Mouse (Mus musculus): ENCODE data around the gene Sema5a. TPM values are rescaled to one million over a fixed set of nuclear protein-coding genes. Genes with fewer than 3 reads are reported as not detected.

Sema5a gene
- polyA plus RNA-seq, 1 experiment from 2014 or later = 0.63 TPM

GRCm38 (mm10) chr15:32275020-32275419 lies 30.4 kb downstream of the Sema5a start:
- H3K36me3 ChIP-seq = no peaks in the 10 kb centered on the region
- H3K9me3 ChIP-seq (replicated peaks) = no peaks in the 10 kb centered on the region
- H3K27me3 ChIP-seq = no peaks in the 10 kb centered on the region
- H3K4me1 ChIP-seq (replicated peaks) = no peaks in the 10 kb centered on the region
- no peak overlapping the region for H3K9ac ChIP-seq
- ATAC-seq (ENCODE audit: low read depth) = no peak
- no peak overlapping the region for H3K27ac ChIP-seq
- 80% methylated on average over 5 of the region's 5 CpGs for WGBS (ENCODE audit: insufficient replicate concordance)
- H3K4me3 ChIP-seq (replicated peaks) = no peak overlapping the region
- H3K4me2 ChIP-seq = no peak overlapping the region
- DNase-seq = no peak

GRCm38 (mm10) chr15:32278600-32278999 lies 34.0 kb downstream of the Sema5a start:
- Histone ChIP-seq H3K27me3 (no peaks in the 10 kb centered on the region), H3K36me3 (no peaks in the 10 kb centered on the region), H3K4me3 (replicated peaks) (no peak overlapping the region), H3K9me3 (replicated peaks) (no peaks in the 10 kb centered on the region), H3K4me1 (replicated peaks) (no peaks in the 10 kb centered on the region), H3K27ac (no peak overlapping the region), H3K9ac (no peak overlapping the region), H3K4me2 (no peak overlapping the region)
- ATAC-seq (ENCODE audit: low read depth) (no peak), DNase-seq (no peak)
- 55% methylated on average over 2 of the region's 2 CpGs for WGBS (ENCODE audit: insufficient replicate concordance)

GRCm38 (mm10) chr15:32281374-32281773 lies 36.8 kb downstream of the Sema5a start:
- Histone ChIP-seq H3K36me3 (no peaks in the 10 kb centered on the region), H3K27me3 (no peaks in the 10 kb centered on the region), H3K9me3 (replicated peaks) (no peaks in the 10 kb centered on the region), H3K4me3 (replicated peaks) (no peak overlapping the region), H3K4me2 (no peak overlapping the region), H3K27ac (no peak overlapping the region), H3K4me1 (replicated peaks) (no peaks in the 10 kb centered on the region), H3K9ac (no peak overlapping the region)
- 55% methylated on average over 4 of the region's 4 CpGs for WGBS (ENCODE audit: insufficient replicate concordance)
- ATAC-seq (ENCODE audit: low read depth) (no peak), DNase-seq (no peak)

GRCm38 (mm10) chr15:32284688-32285087 lies 40.1 kb downstream of the Sema5a start:
- no peak overlapping the region for H3K4me2 ChIP-seq
- 39% methylated on average over 2 of the region's 2 CpGs for WGBS (ENCODE audit: insufficient replicate concordance)
- H3K27me3 ChIP-seq = no peaks in the 10 kb centered on the region
- DNase-seq (no peak), ATAC-seq (ENCODE audit: low read depth) (no peak)
- no peak overlapping the region for H3K4me3 ChIP-seq (replicated peaks)
- no peak overlapping the region for H3K9ac ChIP-seq
- H3K36me3 ChIP-seq = no peaks in the 10 kb centered on the region
- no peak overlapping the region for H3K27ac ChIP-seq
- no peaks in the 10 kb centered on the region for H3K4me1 ChIP-seq (replicated peaks)
- H3K9me3 ChIP-seq (replicated peaks) = no peaks in the 10 kb centered on the region

GRCm38 (mm10) chr15:32286296-32286695 lies 41.7 kb downstream of the Sema5a start:
- H3K27ac ChIP-seq = no peak overlapping the region
- no peaks in the 10 kb centered on the region for H3K36me3 ChIP-seq
- 57% methylated on average over 3 of the region's 3 CpGs for WGBS (ENCODE audit: insufficient replicate concordance)
- H3K4me1 ChIP-seq (replicated peaks) = no peaks in the 10 kb centered on the region
- DNase-seq (no peak), ATAC-seq (ENCODE audit: low read depth) (no peak)
- no peaks in the 10 kb centered on the region for H3K9me3 ChIP-seq (replicated peaks)
- H3K4me2 ChIP-seq = no peak overlapping the region
- H3K9ac ChIP-seq = no peak overlapping the region
- H3K4me3 ChIP-seq (replicated peaks) = no peak overlapping the region
- no peaks in the 10 kb centered on the region for H3K27me3 ChIP-seq

GRCm38 (mm10) chr15:32288480-32288879 lies 43.9 kb downstream of the Sema5a start:
- ATAC-seq (ENCODE audit: low read depth) = no peak
- Histone ChIP-seq H3K4me2 (no peak overlapping the region), H3K9me3 (replicated peaks) (no peaks in the 10 kb centered on the region), H3K27ac (no peak overlapping the region), H3K36me3 (no peaks in the 10 kb centered on the region), H3K27me3 (no peaks in the 10 kb centered on the region), H3K4me1 (replicated peaks) (no peaks in the 10 kb centered on the region), H3K9ac (no peak overlapping the region), H3K4me3 (replicated peaks) (no peak overlapping the region)
- WGBS (ENCODE audit: insufficient replicate concordance) = 52% methylated on average over 6 of the region's 6 CpGs
- DNase-seq = no peak

- Histone ChIP-seq H3K9me3 (replicated peaks) (no peaks in the 10 kb centered on the region), H3K27me3 (no peaks in the 10 kb centered on the region), H3K36me3 (no peaks in the 10 kb centered on the region), H3K4me1 (replicated peaks) (no peaks in the 10 kb centered on the region), H3K9ac (no peak overlapping the region), H3K4me3 (replicated peaks) (no peak overlapping the region), H3K27ac (no peak overlapping the region), H3K4me2 (no peak overlapping the region)
- 62% methylated on average over 3 of the region's 3 CpGs for WGBS (ENCODE audit: insufficient replicate concordance)
- ATAC-seq (ENCODE audit: low read depth) = no peak
- DNase-seq = no peak
Observed at GRCm38 (mm10) chr15:32291000-32291399, 46.4 kb downstream of the Sema5a start.

- Histone ChIP-seq H3K4me1 (replicated peaks) (no peaks in the 10 kb centered on the region), H3K27ac (no peak overlapping the region), H3K9ac (no peak overlapping the region), H3K4me3 (replicated peaks) (no peak overlapping the region), H3K36me3 (no peaks in the 10 kb centered on the region), H3K4me2 (no peak overlapping the region), H3K9me3 (replicated peaks) (no peaks in the 10 kb centered on the region), H3K27me3 (no peaks in the 10 kb centered on the region)
- ATAC-seq (ENCODE audit: low read depth) = no peak
- 64% methylated on average over 6 of the region's 6 CpGs for WGBS (ENCODE audit: insufficient replicate concordance)
- DNase-seq = no peak
Observed at GRCm38 (mm10) chr15:32296523-32296922, 51.9 kb downstream of the Sema5a start.

- H3K27ac ChIP-seq = no peak overlapping the region
- no peaks in the 10 kb centered on the region for H3K36me3 ChIP-seq
- H3K27me3 ChIP-seq = no peaks in the 10 kb centered on the region
- no peak overlapping the region for H3K4me3 ChIP-seq (replicated peaks)
- DNase-seq = no peak
- no peak for ATAC-seq (ENCODE audit: low read depth)
- H3K9ac ChIP-seq = no peak overlapping the region
- no peaks in the 10 kb centered on the region for H3K4me1 ChIP-seq (replicated peaks)
- 80% methylated on average over 5 of the region's 5 CpGs for WGBS (ENCODE audit: insufficient replicate concordance)
- H3K9me3 ChIP-seq (replicated peaks) = no peaks in the 10 kb centered on the region
- no peak overlapping the region for H3K4me2 ChIP-seq
Observed at GRCm38 (mm10) chr15:32297266-32297665, 52.7 kb downstream of the Sema5a start.

- Histone ChIP-seq H3K4me2 (no peak overlapping the region), H3K9me3 (replicated peaks) (no peaks in the 10 kb centered on the region), H3K27ac (no peak overlapping the region), H3K9ac (no peak overlapping the region), H3K36me3 (no peaks in the 10 kb centered on the region), H3K4me3 (replicated peaks) (no peak overlapping the region), H3K27me3 (no peaks in the 10 kb centered on the region), H3K4me1 (replicated peaks) (no peaks in the 10 kb centered on the region)
- ATAC-seq (ENCODE audit: low read depth) = no peak
- no peak for DNase-seq
- 55% methylated on average over 6 of the region's 6 CpGs for WGBS (ENCODE audit: insufficient replicate concordance)
Observed at GRCm38 (mm10) chr15:32298525-32298924, 53.9 kb downstream of the Sema5a start.

GRCm38 (mm10) chr15:32300991-32301390 lies 56.4 kb downstream of the Sema5a start:
- H3K27me3 ChIP-seq = no peaks in the 10 kb centered on the region
- H3K36me3 ChIP-seq = no peaks in the 10 kb centered on the region
- 66% methylated on average over 4 of the region's 4 CpGs for WGBS (ENCODE audit: insufficient replicate concordance)
- H3K27ac ChIP-seq = no peak overlapping the region
- no peak for DNase-seq
- H3K4me3 ChIP-seq (replicated peaks) = no peak overlapping the region
- no peaks in the 10 kb centered on the region for H3K4me1 ChIP-seq (replicated peaks)
- no peaks in the 10 kb centered on the region for H3K9me3 ChIP-seq (replicated peaks)
- H3K4me2 ChIP-seq = no peak overlapping the region
- H3K9ac ChIP-seq = no peak overlapping the region
- ATAC-seq (ENCODE audit: low read depth) = no peak

GRCm38 (mm10) chr15:32306557-32307243 lies 62.1 kb downstream of the Sema5a start:
- no peak for ATAC-seq (ENCODE audit: low read depth)
- no peak for DNase-seq
- Histone ChIP-seq H3K9me3 (replicated peaks) (no peaks in the 10 kb centered on the region), H3K4me2 (no peak overlapping the region), H3K36me3 (no peaks in the 10 kb centered on the region), H3K4me3 (replicated peaks) (no peak overlapping the region), H3K27me3 (no peaks in the 10 kb centered on the region), H3K9ac (no peak overlapping the region), H3K4me1 (replicated peaks) (no peaks in the 10 kb centered on the region), H3K27ac (no peak overlapping the region)
- 23% methylated on average over 6 of the region's 6 CpGs for WGBS (ENCODE audit: insufficient replicate concordance)

All from liver, embryonic 13.5 days (tissue).